Comparison of ENCODE assay signal across 8 mouse cellular contexts in genomic region chr4:120815163-120815562, GRCm38 (mm10). TPM values are rescaled to one million over a fixed set of nuclear protein-coding genes. Genes with fewer than 3 reads are reported as not detected.
A peak's percentile ranks its signal among the peaks of the same experiment; 100 is the strongest.
DNase-seq lines count a peak whose midpoint lies in the region; ATAC-seq and TF ChIP-seq lines count a peak whose summit lies in the region.

No protein-coding gene starts in this region.

- H3K4me1 ChIP-seq in heart, adult 2 months (ENCODE audit: control insufficient read depth, insufficient read depth, low read length) = peaks cover 18% of the 10 kb centered on the region
- peaks cover 6 to 85% of the 10 kb centered on the region in 2 experiments; a peak in 3 of 4 replicates for H3K4me1 ChIP-seq in CH12.LX (ENCODE audit: control insufficient read depth in 1 of 2, insufficient read depth in 2 of 2)
- peaks cover 18% of the 10 kb centered on the region for H3K4me1 ChIP-seq in forebrain, embryonic 14.5 days (ENCODE audit: control insufficient read depth, insufficient read depth, low read length)
- peaks cover 55% of the 10 kb centered on the region for H3K4me1 ChIP-seq in liver, embryonic 15.5 days (replicated peaks)

- TF ChIP-seq EP300 in heart, adult 2 months (IDR thresholded peaks at IDR 0.05; ENCODE audit: insufficient read depth, low read depth, low read length) = no peak
- no peak for TF ChIP-seq EP300 in CH12.LX (IDR thresholded peaks at IDR 0.05; ENCODE audit: low read length)

- 0 out of 2 replicates have a peak, but pooled peaks have one; percentile 19 for ATAC-seq in forebrain, embryonic 14.5 days
- ATAC-seq in liver, embryonic 15.5 days (ENCODE audit: insufficient read depth) = no peak

- H3K27me3 ChIP-seq in heart, adult 2 months (ENCODE audit: control insufficient read depth, insufficient read depth, low read length) = no peaks in the 10 kb centered on the region
- no peaks in the 10 kb centered on the region for H3K27me3 ChIP-seq in CH12.LX (replicated peaks)
- no peaks in the 10 kb centered on the region for H3K27me3 ChIP-seq in forebrain, embryonic 14.5 days (replicated peaks; ENCODE audit: control insufficient read depth, insufficient read depth, low read length)
- H3K27me3 ChIP-seq in liver, embryonic 15.5 days = no peaks in the 10 kb centered on the region

- peaks cover 13% of the 10 kb centered on the region for H3K79me2 ChIP-seq in heart, adult 2 months (replicated peaks; ENCODE audit: control insufficient read depth, insufficient read depth, low read length)
- peaks cover 75% of the 10 kb centered on the region for H3K79me2 ChIP-seq in CH12.LX (replicated peaks; ENCODE audit: control insufficient read depth, extremely low read depth, insufficient read depth, poor library complexity, severe bottlenecking)

- intact Hi-C loops in heart, adult 2 months (cut with DNase I) = no loop called here
- intact Hi-C loops in gastrocnemius, postnatal 36 days (cut with DNase I) = no loop called here

- H3K4me3 ChIP-seq in heart, adult 2 months = peak overlapping the region; percentile 58
- peak overlapping the region; percentile 59 to 73 (median 59) for H3K4me3 ChIP-seq in CH12.LX (replicated peaks in 1 of 3; ENCODE audit: low read depth in 2 of 3, low read length in 2 of 3, poor library complexity in 1 of 3)
- H3K4me3 ChIP-seq in forebrain, embryonic 14.5 days (ENCODE audit: low read depth, low read length) = peak overlapping the region; percentile 39
- peak overlapping the region; percentile 65 for H3K4me3 ChIP-seq in liver, embryonic 15.5 days (replicated peaks)

- TF ChIP-seq POLR2A in heart, adult 2 months (IDR thresholded peaks at IDR 0.05; ENCODE audit: insufficient read depth, low read depth, low read length) = no peak
- TF ChIP-seq POLR2A in CH12.LX (IDR thresholded peaks at IDR 0.05; ENCODE audit: low read depth, low read length) = no peak

- H3K9me3 ChIP-seq in CH12.LX (replicated peaks; ENCODE audit: low read length) = no peaks in the 10 kb centered on the region
- H3K9me3 ChIP-seq in forebrain, embryonic 14.5 days (replicated peaks; ENCODE audit: control insufficient read depth, low read length) = no peaks in the 10 kb centered on the region
- H3K9me3 ChIP-seq in liver, embryonic 15.5 days (replicated peaks) = no peaks in the 10 kb centered on the region

- no peak for DNase-seq in heart, adult 2 months
- no peak for DNase-seq in heart, adult 11 months
- DNase-seq in CH12.LX (ENCODE audit: extremely low read depth) = no peak
- DNase-seq in forebrain, embryonic 14.5 days (ENCODE audit: low spot score) = no peak
- DNase-seq in frontal cortex, adult 2 months (ENCODE audit: extremely low spot score in 1 of 2, low spot score in 1 of 2) = no peak
- no peak for DNase-seq in urinary bladder, postnatal 36 days (ENCODE audit: low spot score in 2 of 2)
- no peak for DNase-seq in gastrocnemius, postnatal 36 days

- no peak for TF ChIP-seq RAD21 in CH12.LX (IDR thresholded peaks at IDR 0.05; ENCODE audit: low read depth, low read length)

- 9% methylated on average over 4 of the region's 4 CpGs for WGBS in heart, adult 2 months
- WGBS in forebrain, embryonic 14.5 days = 8% methylated on average over 4 of the region's 4 CpGs
- WGBS in liver, embryonic 15.5 days (ENCODE audit: insufficient replicate concordance) = 25% methylated on average over 4 of the region's 4 CpGs

- peaks cover 29% of the 10 kb centered on the region for H3K36me3 ChIP-seq in heart, adult 2 months (ENCODE audit: control insufficient read depth, insufficient read depth, low read length)
- no peaks in the 10 kb centered on the region for H3K36me3 ChIP-seq in CH12.LX (replicated peaks in 1 of 2; ENCODE audit: control insufficient read depth in 1 of 2, insufficient read depth in 1 of 2, low read length in 1 of 2)
- no peaks in the 10 kb centered on the region for H3K36me3 ChIP-seq in forebrain, embryonic 14.5 days (ENCODE audit: control insufficient read depth, insufficient read depth, low read length)
- H3K36me3 ChIP-seq in liver, embryonic 15.5 days (replicated peaks) = no peaks in the 10 kb centered on the region; the same call in 1 of the 2 replicates

- in situ Hi-C loops in CH12.LX (cut with MboI; ENCODE audit: low pct_ligation_motif_present, low pct_unique_long_range_greater_than_20kb, low sequenced_read_pairs) = no loop called here

- H3K4me2 ChIP-seq in CH12.LX (ENCODE audit: insufficient read depth, low read depth, poor library complexity, severe bottlenecking) = peak overlapping the region; percentile 96; the same call in 1 of the 2 replicates
- H3K4me2 ChIP-seq in forebrain, embryonic 14.5 days (ENCODE audit: low read length) = peak overlapping the region; percentile 67
- peak overlapping the region; percentile 70 for H3K4me2 ChIP-seq in liver, embryonic 15.5 days

- peak overlapping the region; percentile 91 for H3K27ac ChIP-seq in heart, adult 2 months
- H3K27ac ChIP-seq in CH12.LX (ENCODE audit: insufficient read depth, low read depth) = no peak overlapping the region
- peak overlapping the region; percentile 29; the same call in 1 of the 2 replicates for H3K27ac ChIP-seq in forebrain, embryonic 14.5 days (ENCODE audit: low read depth, low read length)
- H3K27ac ChIP-seq in liver, embryonic 15.5 days (replicated peaks) = peak overlapping the region; percentile 30; the same call in 1 of the 2 replicates

- no peak for TF ChIP-seq CTCF in heart, adult 2 months (IDR thresholded peaks at IDR 0.05)
- no peak for TF ChIP-seq CTCF in CH12.LX (conservative IDR thresholded peaks at IDR 0.05 in 1 of 2, IDR thresholded peaks at IDR 0.05 in 1 of 2; ENCODE audit: low read depth in 2 of 2, low read length in 2 of 2)

- dilution Hi-C loops in CH12.LX (cut with MboI; ENCODE audit: extremely low pct_ligation_motif_present, extremely low pct_unique_long_range_greater_than_20kb, low sequenced_read_pairs) = no loop called here

- peak overlapping the region; percentile 76 for H3K9ac ChIP-seq in heart, adult 2 months (ENCODE audit: low read depth, low read length)
- H3K9ac ChIP-seq in CH12.LX (ENCODE audit: insufficient read depth, low read depth) = peak overlapping the region; percentile 85
- H3K9ac ChIP-seq in forebrain, embryonic 14.5 days (ENCODE audit: low read length) = peak overlapping the region; percentile 57
- peak overlapping the region; percentile 46 for H3K9ac ChIP-seq in liver, embryonic 15.5 days

TF ChIP-seq in CH12.LX, 34 proteins besides CTCF, POLR2A, EP300 and RAD21:
- TF ChIP-seq UBTF (IDR thresholded peaks at IDR 0.05; ENCODE audit: low read depth, low read length) = no peak
- no peak for TF ChIP-seq ZKSCAN1 (IDR thresholded peaks at IDR 0.05; ENCODE audit: borderline replicate concordance, low read depth, low read length)
- no peak for TF ChIP-seq TBP (conservative IDR thresholded peaks at IDR 0.05; ENCODE audit: low read depth, low read length)
- no peak for TF ChIP-seq SMC3 (IDR thresholded peaks at IDR 0.05; ENCODE audit: low read depth, low read length)
- no peak for TF ChIP-seq BHLHE40 (IDR thresholded peaks at IDR 0.05; ENCODE audit: low read depth, low read length)
- no peak for TF ChIP-seq MAX (IDR thresholded peaks at IDR 0.05; ENCODE audit: low read length)
- no peak for TF ChIP-seq CHD2 (IDR thresholded peaks at IDR 0.05; ENCODE audit: low read length)
- TF ChIP-seq ZMIZ1 (IDR thresholded peaks at IDR 0.05; ENCODE audit: low read depth, low read length) = no peak
- TF ChIP-seq MEF2A (IDR thresholded peaks at IDR 0.05; ENCODE audit: borderline replicate concordance, low read depth, low read length) = peak; percentile 38; the same call in 1 of the 2 replicates

RNA-seq across cellular contexts. Expression of gene Nfyc, which starts 16.2 kb away (rescaled TPM):
- total RNA-seq in heart, adult 2 months (2021) = 10 to 100 TPM; 46.0 to 50.6 TPM
- 179 and 212 TPM in 2 replicates for polyA plus RNA-seq in heart, adult 2 months (2012; rRNA removed)
- total RNA-seq in CH12.LX (2012; rRNA removed) = 33.6 and 39.9 TPM in 2 replicates
- 36.7 and 41.0 TPM in 2 replicates for total RNA-seq in CH12.LX (2014; rRNA removed)
- 44.4 and 51.1 TPM in 2 replicates for polyA plus RNA-seq in CH12.LX (2012; ENCODE audit: insufficient read length, low read depth)
- 120 and 123 TPM in 2 replicates for polyA plus RNA-seq in forebrain, embryonic 14.5 days (2014; fragmentation: Nextera tagmentation; extraction: Ambion mirVana)
- polyA plus RNA-seq in liver, embryonic 15.5 days (2015; fragmentation: Nextera tagmentation; extraction: Ambion mirVana) = 50.0 and 50.4 TPM in 2 replicates
- 107 and 119 TPM in 2 replicates for polyA plus RNA-seq in frontal cortex, adult 2 months (2012; rRNA removed)
- total RNA-seq in gastrocnemius, postnatal 36 days (2021) = 10 to 100 TPM; 37.9 to 40.1 TPM

RNA-seq across cellular contexts. Expression of gene Rims3, which starts 39.5 kb away (rescaled TPM):
- under 1 TPM; 0.05 TPM for total RNA-seq in heart, adult 2 months (2021)
- 0.09 and 0.12 TPM in 2 replicates for polyA plus RNA-seq in heart, adult 2 months (2012; rRNA removed)
- total RNA-seq in CH12.LX (2012; rRNA removed) (0.04 and 0.17 TPM in 2 replicates), CH12.LX (2014; rRNA removed) (0.05 TPM in 1 of 2 replicates, not detected in the other)
- 0.08 and 0.13 TPM in 2 replicates for polyA plus RNA-seq in CH12.LX (2012; ENCODE audit: insufficient read length, low read depth)
- 8.1 and 9.0 TPM in 2 replicates for polyA plus RNA-seq in forebrain, embryonic 14.5 days (2014; fragmentation: Nextera tagmentation; extraction: Ambion mirVana)
- polyA plus RNA-seq in liver, embryonic 15.5 days (2015; fragmentation: Nextera tagmentation; extraction: Ambion mirVana) = 0.20 and 0.24 TPM in 2 replicates
- polyA plus RNA-seq in frontal cortex, adult 2 months (2012; rRNA removed) = 56.3 and 62.0 TPM in 2 replicates
- total RNA-seq in gastrocnemius, postnatal 36 days (2021) = under 1 TPM in 1 of 2 experiments, not detected in 1; 0.05 TPM
